Mouse (Mus musculus) bone marrow macrophage, adult 2 months (primary cell): Measurements from ENCODE around the gene Gan.

Experiments
- CTCF ChIP-seq: IDR thresholded peaks from 2 replicates; pipeline ENCODE4 v1.5.1; 2012; ENCODE audit warnings: low read depth, mild to moderate bottlenecking, low read length, moderate library complexity
- POLR2A ChIP-seq: IDR thresholded peaks from 2 replicates; pipeline ENCODE4 v1.6.1; 2012; ENCODE audit warnings: mild to moderate bottlenecking, low read depth, low read length, borderline replicate concordance

- TF ChIP-seq CTCF = no peak
- no peak for TF ChIP-seq POLR2A
Observed at GRCm38 (mm10) chr8:117199658-117200057, 41.7 kb downstream of the Gan start.
